Mouse (Mus musculus): ENCODE measurements at regions not wholly inside any gene's neighbourhood (a gene's known extent, or its start where the extent isn't known, plus 50 kb on each side); places are given as distances from the start of the nearest gene placed in this dataset.

GRCm38 (mm10) chr14:47969871-47970270, 150.8 kb upstream of the Peli2 start:
- no peak for TF ChIP-seq POLR2A (IDR thresholded peaks at IDR 0.05; ENCODE audit: borderline replicate concordance, insufficient read depth, low read length)
- TF ChIP-seq CTCF (IDR thresholded peaks at IDR 0.05; ENCODE audit: borderline replicate concordance, insufficient read depth, low read depth, low read length) = no peak

Data from cerebellum, adult 2 months (tissue).